Mouse (Mus musculus) intestine, embryonic 14.5 days (tissue): Measurements from ENCODE around the gene Ankrd17. TPM values are rescaled to one million over a fixed set of nuclear protein-coding genes. Genes with fewer than 3 reads are reported as not detected.

Source experiments
- ATAC-seq: fragments of 200-750 bp; cut with Nextera tagmentation; replicated peaks from 2 replicates; pipeline ENCODE4 v1.8.0; 2017; ENCODE audit warnings: low read depth, moderate number of reproducible peaks, moderate TSS enrichment, moderate library complexity; ENCODE audit not compliant: low FRiP score, low TSS enrichment
- DNase-seq: peaks from one replicate; pipeline ENCODE4 v3.0.0-alpha.2; 2018; ENCODE audit warnings: low spot score
- H3K27ac ChIP-seq: fragments of 300-500 bp; sonication (generic); 2 replicates; pipeline ENCODE4 v1.5.1; 2014; ENCODE audit warnings: low read depth, mild to moderate bottlenecking, control low read depth
- H3K27me3 ChIP-seq: fragments of 300-500 bp; sonication (generic); replicated peaks from 2 replicates; pipeline ENCODE4 v1.6.1; 2014; ENCODE audit warnings: low read length, control low read depth; ENCODE audit not compliant: control insufficient read depth, insufficient read depth
- H3K36me3 ChIP-seq: fragments of 300-500 bp; sonication (generic); 2 replicates; pipeline ENCODE4 v1.6.1; 2014; ENCODE audit warnings: low read length, control low read depth; ENCODE audit not compliant: control insufficient read depth, insufficient read depth
- H3K4me1 ChIP-seq: fragments of 300-500 bp; sonication (generic); replicated peaks from 2 replicates; pipeline ENCODE4 v1.6.1; 2014; ENCODE audit warnings: low read length, control low read depth, mixed read lengths; ENCODE audit not compliant: control insufficient read depth, insufficient read depth
- H3K4me2 ChIP-seq: fragments of 300-500 bp; sonication (generic); 2 replicates; pipeline ENCODE4 v1.6.1; 2014; ENCODE audit warnings: low read length
- H3K4me3 ChIP-seq: fragments of 300-500 bp; sonication (generic); 2 replicates; pipeline ENCODE4 v1.5.1; 2014; ENCODE audit warnings: low read depth, low read length, control low read depth, mixed read lengths
- H3K9ac ChIP-seq: fragments of 300-500 bp; sonication (generic); 2 replicates; pipeline ENCODE4 v1.6.1; 2014; ENCODE audit warnings: mild to moderate bottlenecking, low read length
- H3K9me3 ChIP-seq: fragments of 300-500 bp; sonication (generic); 2 replicates; pipeline ENCODE4 v1.6.1; 2016; ENCODE audit warnings: low read length, control low read depth; ENCODE audit not compliant: control insufficient read depth
- WGBS: fragments of 180-500 bp; shearing (Covaris S2); extraction: QIAGEN DNeasy Blood & Tissue Kit; methylation state at CpG from one replicate; pipeline ENCODE4 v1.1.7; 2014; 5-methylcytosine and 5-hydroxymethylcytosine counted together
- polyA plus RNA-seq: library from polyadenylated mRNA; unstranded; fragments of >200 nt; fragmentation: Nextera tagmentation; extraction: Ambion mirVana; gene quantifications from 2 replicates; pipeline ENCODE4 v1.2.1, GENCODE M21; 2014

Ankrd17 gene
- 38.3 and 38.6 TPM in 2 replicates for polyA plus RNA-seq

DNA sequence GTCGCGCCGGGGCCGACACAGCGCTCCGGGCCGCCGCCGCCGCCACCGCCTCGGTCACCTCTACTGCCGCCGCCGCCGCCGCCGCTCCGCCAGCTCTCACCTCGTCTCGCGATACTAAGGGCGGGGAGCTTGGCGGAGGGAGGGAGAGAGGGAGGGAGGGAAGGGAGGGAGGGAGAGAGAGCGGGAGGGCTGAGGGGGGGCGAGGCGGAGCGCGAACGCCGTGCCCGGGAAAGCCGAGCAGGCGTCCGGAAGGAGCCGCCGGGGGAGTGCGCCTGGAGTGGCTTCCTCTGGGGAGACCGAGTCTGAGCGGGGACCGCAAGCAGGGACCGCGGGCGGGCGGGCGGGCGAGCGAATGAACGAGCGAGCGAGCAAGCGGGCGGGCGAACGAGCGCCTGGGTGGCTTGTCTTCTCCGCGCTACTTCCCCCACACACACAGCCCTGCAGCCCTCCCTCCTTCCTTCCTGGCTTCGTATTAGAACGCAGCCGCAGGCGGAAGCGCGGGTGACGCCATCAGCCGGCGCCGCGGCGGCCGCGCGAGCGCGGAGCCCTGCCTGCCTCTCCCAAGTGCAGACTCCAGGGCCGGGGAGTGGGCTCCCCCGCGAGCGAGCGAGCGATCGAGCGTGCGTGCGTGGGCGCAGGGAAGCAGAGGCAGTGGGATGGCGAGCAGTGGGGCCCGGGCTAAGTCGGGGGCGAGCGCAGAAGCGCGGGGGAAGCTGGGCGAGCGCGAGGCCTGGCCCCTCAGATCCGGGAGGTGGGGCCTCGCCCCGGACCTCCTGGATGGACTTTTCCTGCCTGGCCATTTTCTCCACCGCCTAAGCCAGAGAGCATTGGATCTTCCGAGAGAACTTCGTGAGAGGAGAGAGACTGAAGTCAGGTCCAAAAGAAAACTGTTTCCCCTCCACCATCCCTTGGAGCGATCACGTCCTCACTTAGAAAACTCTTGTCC is at the start of gene Ankrd17:
Ankrd17 (minus strand) TSS at position 457 of the 946 bp plus-strand sequence.
- ATAC-seq = peak; percentile 95
- peak within 1 kb of the TSS; percentile 97 for H3K4me3 ChIP-seq
- H3K4me1 ChIP-seq = peaks cover 19% of the 10 kb centered on the region
- H3K27ac ChIP-seq = peak within 1 kb of the TSS; percentile 99
- no peaks in the 10 kb centered on the region for H3K27me3 ChIP-seq
- 0 out of 2 replicates have a peak, but pooled peaks cover 6% of the 10 kb centered on the region for H3K36me3 ChIP-seq
- WGBS = under 1% methylated on average over 52 of the region's 104 CpGs
- H3K4me2 ChIP-seq = peak within 1 kb of the TSS; percentile 77
- no peaks in the 10 kb centered on the region for H3K9me3 ChIP-seq
- H3K9ac ChIP-seq = peak within 1 kb of the TSS; percentile 97
- peak; percentile 97 for DNase-seq

DNA sequence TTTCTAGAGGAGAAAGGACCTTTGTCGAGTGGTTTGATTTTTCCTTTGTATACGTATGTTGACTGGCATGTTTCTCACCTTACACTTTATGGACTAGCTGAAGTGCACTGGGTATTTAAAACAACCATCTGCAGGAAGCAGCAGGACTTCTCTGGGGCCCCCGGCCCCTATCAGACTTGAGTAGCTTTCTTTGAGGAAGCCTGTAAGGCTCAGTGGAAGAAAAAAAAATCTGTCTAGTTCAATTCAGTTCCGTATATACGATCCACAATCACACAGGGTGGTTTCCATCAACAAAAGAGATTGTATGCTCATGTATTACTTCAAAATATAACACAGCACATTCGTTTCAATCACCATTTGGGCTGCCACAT is 48.5 kb upstream of the Ankrd17 start:
- no peaks in the 10 kb centered on the region for H3K9me3 ChIP-seq
- H3K4me3 ChIP-seq = no peak overlapping the region
- no peak overlapping the region for H3K27ac ChIP-seq
- DNase-seq (no peak), ATAC-seq (no peak)
- no peak overlapping the region for H3K4me2 ChIP-seq
- H3K9ac ChIP-seq = no peak overlapping the region
- 23% methylated on average over 6 of the region's 6 CpGs for WGBS
- no peaks in the 10 kb centered on the region; the same call in 1 of the 2 replicates for H3K4me1 ChIP-seq
- H3K27me3 ChIP-seq = no peaks in the 10 kb centered on the region
- H3K36me3 ChIP-seq = no peaks in the 10 kb centered on the region

DNA sequence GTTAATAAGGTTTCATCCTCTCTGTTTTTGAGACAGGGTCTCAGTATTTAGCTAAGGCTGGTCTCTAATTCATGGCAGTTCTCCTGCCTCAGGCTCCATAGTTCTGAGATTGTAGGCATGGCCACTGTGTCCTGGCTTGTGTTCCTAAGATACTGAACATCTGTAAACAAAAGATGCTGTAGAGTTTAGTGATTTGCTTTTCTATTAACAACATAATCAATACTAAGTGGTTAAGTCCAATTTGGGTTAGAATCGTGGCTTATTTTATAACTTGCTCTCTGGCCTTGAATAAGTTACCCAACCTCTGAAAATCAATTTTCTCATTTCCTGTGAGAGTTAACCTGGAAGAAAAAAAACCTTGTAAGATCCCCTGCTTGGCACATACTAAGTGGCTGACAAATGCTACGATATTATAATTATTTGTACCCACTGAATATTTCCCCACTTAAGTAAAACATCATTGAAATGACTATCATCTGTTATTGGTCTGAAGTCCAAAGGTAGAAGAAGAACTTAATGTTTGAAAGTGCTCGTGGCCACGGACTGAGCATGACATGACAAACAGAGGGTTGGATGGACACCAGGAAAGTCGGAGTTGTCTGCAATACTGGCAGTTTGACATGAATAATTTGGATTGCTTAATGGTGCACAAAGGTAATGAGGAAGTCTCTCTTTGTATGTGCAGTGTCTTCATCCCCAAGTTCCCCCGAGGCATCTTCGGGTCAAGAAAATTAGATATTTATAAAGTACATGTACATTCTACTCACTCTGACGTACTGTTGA is 48.0 kb upstream of the Ankrd17 start:
- Histone ChIP-seq H3K36me3 (no peaks in the 10 kb centered on the region), H3K4me2 (no peak overlapping the region), H3K4me3 (no peak overlapping the region), H3K9ac (no peak overlapping the region), H3K27ac (no peak overlapping the region), H3K4me1 (no peaks in the 10 kb centered on the region; the same call in 1 of the 2 replicates), H3K9me3 (no peaks in the 10 kb centered on the region), H3K27me3 (no peaks in the 10 kb centered on the region)
- WGBS = 58% methylated on average over 8 of the region's 8 CpGs
- DNase-seq = no peak
- no peak for ATAC-seq

DNA sequence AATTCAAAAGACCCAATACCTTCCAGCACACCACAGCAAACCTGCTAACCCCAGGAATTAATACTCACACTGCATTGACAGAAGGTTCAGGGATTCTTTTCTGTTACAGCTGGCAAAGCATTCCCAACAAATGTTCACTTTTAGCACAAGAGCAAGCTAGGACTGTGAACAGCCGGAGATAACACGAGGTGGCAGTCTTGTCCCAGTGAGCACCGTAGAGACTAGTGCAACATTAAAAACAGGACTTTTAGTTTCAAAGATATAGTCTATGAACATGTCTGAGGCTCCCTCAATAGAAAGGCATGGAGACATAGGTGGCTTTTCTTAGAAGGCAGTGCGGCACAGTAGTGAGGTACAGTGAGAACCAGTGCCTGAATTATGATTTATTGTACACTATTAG is 38.8 kb upstream of the Ankrd17 start:
- ATAC-seq (no peak), DNase-seq (no peak)
- Histone ChIP-seq H3K9ac (no peak overlapping the region), H3K36me3 (no peaks in the 10 kb centered on the region), H3K27me3 (no peaks in the 10 kb centered on the region), H3K27ac (no peak overlapping the region), H3K4me2 (no peak overlapping the region), H3K9me3 (no peaks in the 10 kb centered on the region), H3K4me3 (no peak overlapping the region), H3K4me1 (no peaks in the 10 kb centered on the region)
- WGBS = 79% methylated on average over 4 of the region's 4 CpGs

DNA sequence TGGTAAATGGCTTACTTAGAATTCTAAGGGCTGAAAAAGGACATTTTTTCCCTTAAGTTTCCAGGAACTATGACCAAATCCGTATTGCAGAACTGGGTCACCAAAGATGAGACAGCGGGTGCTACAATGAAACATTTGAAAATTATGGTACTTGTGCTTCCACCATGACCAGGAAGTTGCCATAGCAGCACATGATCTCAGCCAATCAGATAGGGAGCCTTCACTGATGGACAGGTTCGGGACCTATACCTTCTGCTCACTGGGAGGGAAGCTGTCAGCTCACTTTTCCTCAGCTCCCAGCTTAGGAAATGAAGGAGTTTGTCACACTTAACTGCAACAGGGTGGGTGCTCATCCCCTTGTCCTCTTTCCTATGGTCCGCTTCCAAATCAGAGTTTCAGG is 30.4 kb upstream of the Ankrd17 start:
- Histone ChIP-seq H3K27me3 (no peaks in the 10 kb centered on the region), H3K9me3 (no peaks in the 10 kb centered on the region), H3K27ac (no peak overlapping the region), H3K4me1 (no peaks in the 10 kb centered on the region), H3K36me3 (no peaks in the 10 kb centered on the region), H3K9ac (no peak overlapping the region), H3K4me2 (no peak overlapping the region), H3K4me3 (no peak overlapping the region)
- 84% methylated on average over 4 of the region's 4 CpGs for WGBS
- no peak for ATAC-seq
- DNase-seq = no peak

DNA sequence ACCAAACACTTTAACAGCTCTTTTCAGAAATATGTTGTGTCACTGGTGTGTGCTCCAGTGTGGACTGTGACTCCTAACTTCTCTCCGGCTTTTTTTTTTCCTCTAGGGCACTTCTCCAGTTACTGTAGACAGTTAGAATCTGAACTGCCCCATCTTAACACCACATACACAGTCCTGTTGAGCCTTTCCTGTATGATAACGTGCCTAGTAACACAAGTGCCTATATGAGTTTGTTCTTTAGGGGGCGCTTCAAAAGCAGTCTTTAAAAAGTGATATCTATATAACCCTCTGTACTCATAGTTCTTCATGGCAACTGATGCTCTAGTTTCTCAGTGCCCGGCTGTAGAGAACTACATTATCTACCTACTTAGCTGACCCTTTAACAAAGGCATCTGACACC is 27.9 kb upstream of the Ankrd17 start:
- no peak for ATAC-seq

DNA sequence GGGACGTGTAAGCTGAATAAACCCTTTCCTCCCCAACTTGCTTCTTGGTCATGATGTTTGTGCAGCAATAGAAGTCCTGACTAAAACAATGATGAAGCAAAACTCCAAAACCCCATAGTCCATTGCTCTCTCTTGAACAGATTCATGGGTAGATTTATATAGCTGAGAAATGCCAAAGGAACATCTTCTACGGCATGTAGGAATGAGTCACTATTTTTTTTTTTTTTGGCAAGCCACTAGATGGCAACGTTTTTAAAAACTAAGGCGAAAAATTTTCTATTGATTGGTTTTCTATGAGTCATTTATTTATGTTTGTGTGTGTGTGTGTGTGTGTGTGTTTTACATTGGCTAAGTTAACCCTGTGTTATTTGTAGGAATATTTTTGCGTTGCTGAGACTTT is 27.4 kb upstream of the Ankrd17 start:
- H3K4me3 ChIP-seq = no peak overlapping the region
- H3K27me3 ChIP-seq = no peaks in the 10 kb centered on the region
- H3K4me2 ChIP-seq = no peak overlapping the region
- H3K36me3 ChIP-seq = no peaks in the 10 kb centered on the region
- H3K27ac ChIP-seq = no peak overlapping the region
- no peak overlapping the region for H3K9ac ChIP-seq
- ATAC-seq (no peak), DNase-seq (no peak)
- WGBS = 59% methylated on average over 5 of the region's 5 CpGs
- H3K9me3 ChIP-seq = no peaks in the 10 kb centered on the region
- H3K4me1 ChIP-seq = no peaks in the 10 kb centered on the region

More for the DNA sequence above, 27.9 kb upstream of the Ankrd17 start:
- DNase-seq = no peak
- Histone ChIP-seq H3K36me3 (no peaks in the 10 kb centered on the region), H3K9me3 (no peaks in the 10 kb centered on the region), H3K4me2 (no peak overlapping the region), H3K4me1 (no peaks in the 10 kb centered on the region), H3K27me3 (no peaks in the 10 kb centered on the region), H3K27ac (no peak overlapping the region), H3K4me3 (no peak overlapping the region), H3K9ac (no peak overlapping the region)
- WGBS = 71% methylated on average over 4 of the region's 4 CpGs

DNA sequence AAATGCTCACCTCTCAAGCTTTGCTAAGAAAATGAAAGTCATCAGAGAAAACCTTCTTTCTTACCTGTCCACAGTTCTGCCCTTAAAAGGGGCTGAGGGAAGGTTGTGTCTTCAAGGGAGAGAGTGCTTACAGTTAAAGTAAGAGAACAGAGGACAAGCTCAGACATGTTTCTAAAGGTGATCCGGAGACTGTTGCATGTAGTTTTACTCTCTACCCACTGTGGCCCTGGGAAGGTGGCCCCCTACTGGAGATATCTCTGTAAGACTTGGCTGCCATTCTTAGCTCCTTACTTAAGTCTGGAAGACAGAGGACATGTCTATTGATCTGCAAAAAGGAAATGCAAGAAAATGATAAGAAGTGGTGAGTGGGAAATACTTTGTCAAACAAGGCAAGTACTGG is 16.7 kb upstream of the Ankrd17 start:
- no peak overlapping the region for H3K27ac ChIP-seq
- WGBS = 57% methylated on average over 1 of the region's 1 CpGs
- H3K4me2 ChIP-seq = no peak overlapping the region
- no peak overlapping the region for H3K4me3 ChIP-seq
- no peak for DNase-seq
- H3K27me3 ChIP-seq = no peaks in the 10 kb centered on the region
- no peak for ATAC-seq
- no peaks in the 10 kb centered on the region for H3K36me3 ChIP-seq
- no peak overlapping the region for H3K9ac ChIP-seq
- no peaks in the 10 kb centered on the region for H3K9me3 ChIP-seq
- no peaks in the 10 kb centered on the region for H3K4me1 ChIP-seq
